Mouse (Mus musculus) bone marrow, adult 2 months (tissue): ENCODE data around the gene Coq8b.

Source experiments
- CTCF ChIP-seq: fragments of 200-500 bp; IDR thresholded peaks from 2 replicates; pipeline ENCODE4 v1.5.1; 2011; ENCODE audit warnings: low read length, control low read depth; ENCODE audit not compliant: control insufficient read depth, insufficient read depth
- POLR2A ChIP-seq: fragments of 200-500 bp; IDR thresholded peaks from 2 replicates; pipeline ENCODE4 v1.6.1; 2011; ENCODE audit warnings: low read depth, mild to moderate bottlenecking, control low read depth, low read length, borderline replicate concordance; ENCODE audit not compliant: control insufficient read depth

DNA sequence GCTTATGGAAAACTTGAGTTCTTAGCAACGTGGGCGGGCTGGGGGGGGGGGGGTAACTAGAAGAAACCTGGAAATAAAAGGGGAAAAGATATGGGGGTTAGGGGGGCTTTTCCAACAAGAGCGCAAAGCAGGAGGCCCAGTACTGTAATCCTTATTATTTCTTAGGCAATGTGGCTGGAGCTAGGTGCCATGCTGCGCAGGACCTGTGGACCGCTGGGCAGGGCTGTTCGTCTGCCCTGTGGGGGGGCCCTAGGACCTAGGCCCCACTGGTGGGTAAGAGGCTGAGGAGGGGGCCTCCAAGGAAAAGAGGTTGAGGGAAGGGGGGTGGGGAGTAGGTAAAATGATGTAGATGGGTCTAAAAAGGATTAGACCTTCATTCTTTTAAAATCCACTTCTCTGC is 477 bp downstream of the Coq8b start:
- TF ChIP-seq POLR2A, result no peak
- no peak for TF ChIP-seq CTCF
